Mouse (Mus musculus) bone marrow macrophage, adult 2 months (primary cell): ENCODE measurements around the gene Gm49711. TPM values are rescaled to one million over a fixed set of nuclear protein-coding genes. Genes with fewer than 3 reads are reported as not detected.

ENCODE experiments used
- H3K27ac ChIP-seq: 2 replicates; pipeline ENCODE4 v1.5.1; 2012; ENCODE audit warnings: low read depth, low read length; ENCODE audit not compliant: insufficient read depth
- H3K4me1 ChIP-seq: 2 replicates; pipeline ENCODE4 v1.6.1; 2012; ENCODE audit warnings: low read length; ENCODE audit not compliant: control insufficient read depth, insufficient read depth
- H3K4me3 ChIP-seq: 2 replicates; pipeline ENCODE4 v1.5.1; 2012; ENCODE audit warnings: mild to moderate bottlenecking, low read length, moderate library complexity; ENCODE audit not compliant: insufficient read depth
- CTCF ChIP-seq: IDR thresholded peaks from 2 replicates; pipeline ENCODE4 v1.5.1; 2012; ENCODE audit warnings: low read depth, mild to moderate bottlenecking, low read length, moderate library complexity
- POLR2A ChIP-seq: IDR thresholded peaks from 2 replicates; pipeline ENCODE4 v1.6.1; 2012; ENCODE audit warnings: mild to moderate bottlenecking, low read depth, low read length, borderline replicate concordance
- polyA plus RNA-seq: library from polyadenylated mRNA; stranded (reverse); fragments of >200 nt; gene quantifications from 2 replicates; pipeline ENCODE4 v1.2.4, GENCODE M21; 2012; ENCODE audit not compliant: missing spikeins, insufficient read depth, insufficient read length

Gm49711 gene
- polyA plus RNA-seq, 1 experiment, result not detected

- no peaks in the 10 kb centered on the region for H3K4me1 ChIP-seq
- no peak overlapping the region for H3K27ac ChIP-seq
- H3K4me3 ChIP-seq, result no peak overlapping the region
- TF ChIP-seq POLR2A (no peak), CTCF (no peak)
Measured at GRCm38 (mm10) chr16:92139386-92140261, 81.5 kb downstream of the Gm49711 start.

DNA sequence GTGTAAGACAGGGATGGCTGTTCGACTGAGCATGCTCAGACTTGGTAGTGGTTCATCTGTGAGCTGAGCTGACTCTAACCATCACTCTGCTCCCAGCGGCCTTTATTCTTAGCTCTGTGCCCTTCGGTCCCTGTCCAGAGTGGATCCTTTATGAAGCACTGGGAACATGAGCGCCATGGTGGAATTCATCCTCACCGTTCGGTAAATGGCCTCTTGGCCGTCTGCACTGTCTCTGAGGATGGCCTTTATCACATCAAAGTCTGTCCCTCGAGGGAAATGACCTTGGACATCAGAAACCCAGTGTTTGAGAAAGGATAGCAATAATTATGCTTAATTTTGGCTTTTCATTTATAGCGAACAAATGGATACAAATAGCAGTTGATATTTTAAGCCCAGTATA is 82.2 kb downstream of the Gm49711 start:
- no peak for TF ChIP-seq CTCF
- no peak for TF ChIP-seq POLR2A
- Histone ChIP-seq H3K27ac (no peak overlapping the region), H3K4me3 (no peak overlapping the region), H3K4me1 (no peaks in the 10 kb centered on the region)

GRCm38 (mm10) chr16:92141021-92141420 is 82.9 kb downstream of the Gm49711 start:
- H3K27ac ChIP-seq, result no peak overlapping the region
- no peak for TF ChIP-seq CTCF
- no peak for TF ChIP-seq POLR2A
- H3K4me3 ChIP-seq, result no peak overlapping the region

GRCm38 (mm10) chr16:92142426-92143012 is 84.4 kb downstream of the Gm49711 start:
- H3K27ac ChIP-seq, result no peak overlapping the region
- no peak overlapping the region for H3K4me3 ChIP-seq
- no peak for TF ChIP-seq POLR2A
- TF ChIP-seq CTCF, result no peak
- H3K4me1 ChIP-seq, result no peaks in the 10 kb centered on the region

More at GRCm38 (mm10) chr16:92141021-92141420, 82.9 kb downstream of the Gm49711 start:
- H3K4me1 ChIP-seq, result no peaks in the 10 kb centered on the region

- Histone ChIP-seq H3K4me1 (no peaks in the 10 kb centered on the region), H3K27ac (no peak overlapping the region), H3K4me3 (no peak overlapping the region)
- TF ChIP-seq CTCF (no peak), POLR2A (no peak)
Measured at GRCm38 (mm10) chr16:92147631-92148366, 89.7 kb downstream of the Gm49711 start.

DNA sequence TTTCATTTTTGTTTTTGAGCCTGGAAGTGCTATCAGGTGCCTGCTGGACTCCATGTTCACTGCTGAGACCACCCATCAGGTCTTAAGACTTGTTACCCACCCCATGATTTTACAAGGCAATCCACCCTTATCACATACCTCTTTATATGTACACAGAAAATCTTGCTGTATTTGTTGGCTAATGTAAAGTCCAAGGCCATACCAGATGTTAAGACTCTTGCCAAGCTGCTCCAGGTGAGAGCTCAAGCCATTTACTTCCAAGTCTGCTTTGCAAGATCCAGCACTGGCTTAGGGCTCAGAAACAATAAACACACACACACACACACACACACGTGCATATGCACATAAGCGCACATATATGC is 90.2 kb downstream of the Gm49711 start:
- Histone ChIP-seq H3K4me1 (no peaks in the 10 kb centered on the region), H3K4me3 (no peak overlapping the region), H3K27ac (no peak overlapping the region)
- TF ChIP-seq POLR2A (no peak), CTCF (no peak)

- no peak for TF ChIP-seq POLR2A
- no peak for TF ChIP-seq CTCF
- no peak overlapping the region for H3K27ac ChIP-seq
- H3K4me3 ChIP-seq, result no peak overlapping the region
- H3K4me1 ChIP-seq, result no peaks in the 10 kb centered on the region
Measured at GRCm38 (mm10) chr16:92150975-92151374, 92.9 kb downstream of the Gm49711 start.

DNA sequence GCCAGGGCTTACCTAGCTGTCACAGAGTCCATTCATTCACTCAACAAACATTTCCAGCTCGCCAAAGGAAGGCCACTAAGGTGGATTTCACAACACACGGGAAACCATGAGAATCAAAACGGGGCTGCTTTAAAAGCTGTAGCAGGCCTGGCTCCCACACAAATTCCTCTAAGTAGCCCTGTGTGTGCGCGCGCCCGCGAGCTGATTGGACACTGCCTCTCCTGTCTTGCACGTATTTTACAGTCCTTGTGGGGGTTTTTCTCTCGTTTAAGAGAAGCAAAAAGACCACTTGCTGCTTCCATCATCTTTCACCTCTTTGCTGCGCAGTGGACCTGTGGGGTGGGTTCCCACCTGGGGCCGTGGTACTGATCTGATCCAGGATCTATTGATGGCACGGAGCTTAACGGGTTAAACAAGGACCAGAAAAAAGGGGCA is 99.9 kb downstream of the Gm49711 start:
- Histone ChIP-seq H3K4me1 (no peaks in the 10 kb centered on the region), H3K4me3 (no peak overlapping the region), H3K27ac (no peak overlapping the region)
- TF ChIP-seq CTCF, result no peak
- no peak for TF ChIP-seq POLR2A

GRCm38 (mm10) chr16:92158461-92159091 is 100.5 kb downstream of the Gm49711 start:
- no peak overlapping the region for H3K4me3 ChIP-seq

More at GRCm38 (mm10) chr16:92158461-92159091, 100.5 kb downstream of the Gm49711 start:
- no peaks in the 10 kb centered on the region for H3K4me1 ChIP-seq
- no peak overlapping the region for H3K27ac ChIP-seq
- no peak for TF ChIP-seq CTCF
- no peak for TF ChIP-seq POLR2A
